Mouse (Mus musculus) hindbrain, embryonic 13.5 days (tissue): ENCODE measurements at regions not wholly inside any gene's neighbourhood (a gene's known extent, or its start where the extent isn't known, plus 50 kb on each side); places are given as distances from the start of the nearest gene placed in this dataset.

Experiments used
- ATAC-seq: fragments of 200-750 bp; cut with Nextera tagmentation; 2 replicates; pipeline ENCODE4 v1.8.0; 2017; ENCODE audit warnings: moderate TSS enrichment; ENCODE audit not compliant: low FRiP score
- H3K27ac ChIP-seq: fragments of 300-500 bp; sonication (generic); 2 replicates; pipeline ENCODE4 v1.5.1; 2015; ENCODE audit warnings: inconsistent platforms, mild to moderate bottlenecking, moderate library complexity
- H3K27me3 ChIP-seq: fragments of 300-500 bp; sonication (generic); 2 replicates; pipeline ENCODE4 v1.6.1; 2015; ENCODE audit warnings: mild to moderate bottlenecking, inconsistent platforms
- H3K36me3 ChIP-seq: fragments of 300-500 bp; sonication (generic); 2 replicates; pipeline ENCODE4 v1.6.1; 2015; ENCODE audit warnings: mild to moderate bottlenecking, inconsistent platforms
- H3K4me1 ChIP-seq: fragments of 300-500 bp; sonication (generic); replicated peaks from 2 replicates; pipeline ENCODE4 v1.6.1; 2015; ENCODE audit warnings: inconsistent platforms
- H3K4me2 ChIP-seq: fragments of 300-500 bp; sonication (generic); 2 replicates; pipeline ENCODE4 v1.6.1; 2015; ENCODE audit warnings: inconsistent platforms, mild to moderate bottlenecking, moderate library complexity
- H3K4me3 ChIP-seq: fragments of 300-500 bp; sonication (generic); 2 replicates; pipeline ENCODE4 v1.5.1; 2015; ENCODE audit warnings: mild to moderate bottlenecking, inconsistent platforms
- H3K9ac ChIP-seq: fragments of 300-500 bp; sonication (generic); 2 replicates; pipeline ENCODE4 v1.6.1; 2015; ENCODE audit warnings: mild to moderate bottlenecking, inconsistent platforms
- H3K9me3 ChIP-seq: fragments of 300-500 bp; sonication (generic); 2 replicates; pipeline ENCODE4 v1.6.1; 2016; ENCODE audit warnings: inconsistent platforms
- WGBS: fragments of 180-500 bp; shearing (Covaris S2); methylation state at CpG from one replicate; pipeline ENCODE4 v1.1.7; 2015; 5-methylcytosine and 5-hydroxymethylcytosine counted together

GRCm38 (mm10) chr7:58919863-58920262, 263.9 kb downstream of the Atp10a start:
- ATAC-seq, result no peak
- H3K4me3 ChIP-seq, result no peak overlapping the region
- no peak overlapping the region for H3K9ac ChIP-seq
- H3K4me1 ChIP-seq, result no peaks in the 10 kb centered on the region
- H3K9me3 ChIP-seq, result no peaks in the 10 kb centered on the region
- H3K27me3 ChIP-seq, result no peaks in the 10 kb centered on the region
- H3K27ac ChIP-seq, result no peak overlapping the region
- WGBS, result 88% methylated on average over 1 of the region's 1 CpGs
- H3K4me2 ChIP-seq, result no peak overlapping the region
- no peaks in the 10 kb centered on the region for H3K36me3 ChIP-seq

DNA sequence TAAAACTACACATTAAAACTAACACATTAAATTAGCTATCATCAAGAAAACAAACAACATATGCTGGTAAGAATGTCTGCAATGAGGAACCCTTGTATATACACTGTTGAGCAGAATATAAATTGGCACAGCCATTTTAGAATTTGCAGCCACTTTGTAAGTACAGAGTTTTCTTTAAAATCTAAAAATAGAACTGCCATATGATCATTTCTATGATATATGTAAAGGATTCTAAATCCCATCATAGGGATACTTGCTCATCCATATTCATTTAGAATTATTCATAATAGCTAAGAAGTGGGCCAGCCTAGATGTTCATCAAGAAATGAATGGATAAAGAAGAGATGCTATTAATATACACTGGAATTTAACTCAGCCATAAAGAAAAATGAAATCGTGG, 264.3 kb downstream of the Atp10a start:
- no peak overlapping the region for H3K9ac ChIP-seq
- H3K27me3 ChIP-seq, result no peaks in the 10 kb centered on the region
- H3K36me3 ChIP-seq, result no peaks in the 10 kb centered on the region
- H3K27ac ChIP-seq, result no peak overlapping the region
- H3K9me3 ChIP-seq, result no peaks in the 10 kb centered on the region
- no peak overlapping the region for H3K4me3 ChIP-seq
- no peaks in the 10 kb centered on the region for H3K4me1 ChIP-seq
- ATAC-seq, result no peak
- WGBS, result 81% methylated on average over 1 of the region's 1 CpGs
- H3K4me2 ChIP-seq, result no peak overlapping the region

DNA sequence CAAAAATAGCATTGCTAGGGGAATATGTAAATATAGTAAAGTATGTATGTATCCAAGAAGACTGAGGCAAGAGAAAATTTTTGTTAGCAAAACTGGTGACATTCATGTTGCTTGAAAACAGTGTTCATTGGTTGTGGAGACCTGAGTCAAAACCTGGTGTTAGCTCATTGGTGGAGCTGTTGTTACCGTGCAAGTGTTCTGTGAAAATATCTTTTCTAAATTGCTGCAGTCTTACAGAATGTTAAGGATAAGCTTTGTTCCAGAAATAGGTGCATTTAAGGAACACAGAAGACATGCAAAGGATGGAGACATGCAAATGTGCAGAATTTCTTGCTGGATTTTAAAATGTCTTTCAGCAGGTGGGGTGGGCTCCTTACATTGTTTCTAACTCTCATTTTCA, 269.0 kb downstream of the Atp10a start:
- Histone ChIP-seq H3K9me3 (no peaks in the 10 kb centered on the region), H3K4me3 (no peak overlapping the region), H3K27me3 (no peaks in the 10 kb centered on the region), H3K9ac (no peak overlapping the region), H3K4me2 (no peak overlapping the region), H3K27ac (no peak overlapping the region), H3K36me3 (no peaks in the 10 kb centered on the region), H3K4me1 (no peaks in the 10 kb centered on the region)
- 98% methylated on average over 1 of the region's 1 CpGs for WGBS
- ATAC-seq, result no peak

DNA sequence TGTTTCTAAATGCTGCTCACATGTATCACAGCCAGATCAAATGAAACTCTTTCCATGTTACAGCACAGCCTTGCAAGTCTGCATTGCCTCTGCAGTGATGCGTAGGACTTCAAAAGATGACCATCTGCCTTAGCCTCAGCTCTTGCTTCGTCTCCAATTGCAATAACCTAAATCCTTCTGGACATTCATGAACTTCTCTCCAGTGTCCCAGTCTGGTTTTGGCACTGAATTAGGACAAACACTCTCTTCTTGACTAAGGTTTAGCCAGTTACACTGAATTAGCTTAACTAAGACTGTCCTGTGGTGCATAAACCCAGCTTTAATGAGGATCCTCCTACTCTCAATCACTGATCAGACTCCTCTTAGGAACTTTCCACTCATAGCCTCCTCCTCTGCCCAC, 269.4 kb downstream of the Atp10a start:
- WGBS, result 82% methylated on average over 2 of the region's 2 CpGs
- no peak overlapping the region for H3K9ac ChIP-seq
- H3K9me3 ChIP-seq, result no peaks in the 10 kb centered on the region
- ATAC-seq, result no peak
- no peaks in the 10 kb centered on the region for H3K27me3 ChIP-seq
- H3K4me2 ChIP-seq, result no peak overlapping the region
- H3K4me3 ChIP-seq, result no peak overlapping the region
- no peaks in the 10 kb centered on the region for H3K4me1 ChIP-seq
- no peaks in the 10 kb centered on the region for H3K36me3 ChIP-seq
- H3K27ac ChIP-seq, result no peak overlapping the region

DNA sequence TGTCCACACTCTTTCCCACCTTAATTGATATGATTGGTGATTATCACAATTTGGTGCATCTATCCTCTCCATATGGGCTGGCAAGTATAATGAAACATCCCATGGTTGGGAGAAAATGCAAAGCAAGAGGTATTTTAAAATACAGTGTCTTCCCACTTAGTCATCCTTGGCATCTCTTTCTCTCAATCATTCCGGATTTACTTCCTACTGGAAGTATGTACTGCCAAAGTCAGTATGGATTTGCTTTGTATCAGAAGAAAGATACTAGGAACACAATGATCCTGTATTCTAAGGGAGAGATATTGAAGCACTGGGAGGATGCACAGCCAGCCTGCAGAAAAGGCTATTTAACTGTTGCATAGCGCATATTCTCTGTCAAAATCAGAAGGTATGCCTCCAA, 271.1 kb upstream of the Ube3a start:
- Histone ChIP-seq H3K36me3 (no peaks in the 10 kb centered on the region), H3K27me3 (no peaks in the 10 kb centered on the region), H3K27ac (no peak overlapping the region), H3K4me1 (no peaks in the 10 kb centered on the region), H3K9me3 (no peaks in the 10 kb centered on the region), H3K9ac (no peak overlapping the region), H3K4me3 (no peak overlapping the region), H3K4me2 (no peak overlapping the region)
- WGBS, result 86% methylated on average over 2 of the region's 2 CpGs
- no peak for ATAC-seq

DNA sequence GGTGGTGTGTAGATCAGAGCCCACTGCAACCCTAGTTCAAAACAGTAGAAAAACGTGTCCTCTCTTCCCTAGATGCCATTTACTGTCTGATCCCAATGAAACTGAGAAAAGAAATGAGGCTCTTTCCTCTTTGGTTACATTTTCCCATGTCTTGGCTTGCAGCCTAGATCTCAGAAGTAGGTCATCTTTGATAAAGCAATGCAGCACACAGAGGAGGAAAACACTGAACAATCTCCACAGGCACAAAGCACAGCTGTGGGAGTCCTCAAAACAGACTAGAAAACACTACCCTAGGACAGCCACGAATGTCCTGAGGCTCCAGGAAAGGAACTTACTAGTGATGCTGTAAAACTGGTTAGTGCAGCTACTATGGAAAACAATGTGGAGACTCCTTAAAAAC, 221.4 kb upstream of the Ube3a start:
- no peak overlapping the region for H3K4me2 ChIP-seq
- ATAC-seq, result no peak
- no peak overlapping the region for H3K9ac ChIP-seq
- WGBS, result 62% methylated on average over 2 of the region's 2 CpGs
- H3K27ac ChIP-seq, result no peak overlapping the region
- no peaks in the 10 kb centered on the region for H3K9me3 ChIP-seq
- H3K4me1 ChIP-seq, result no peaks in the 10 kb centered on the region
- no peak overlapping the region for H3K4me3 ChIP-seq
- no peaks in the 10 kb centered on the region for H3K36me3 ChIP-seq
- H3K27me3 ChIP-seq, result no peaks in the 10 kb centered on the region

DNA sequence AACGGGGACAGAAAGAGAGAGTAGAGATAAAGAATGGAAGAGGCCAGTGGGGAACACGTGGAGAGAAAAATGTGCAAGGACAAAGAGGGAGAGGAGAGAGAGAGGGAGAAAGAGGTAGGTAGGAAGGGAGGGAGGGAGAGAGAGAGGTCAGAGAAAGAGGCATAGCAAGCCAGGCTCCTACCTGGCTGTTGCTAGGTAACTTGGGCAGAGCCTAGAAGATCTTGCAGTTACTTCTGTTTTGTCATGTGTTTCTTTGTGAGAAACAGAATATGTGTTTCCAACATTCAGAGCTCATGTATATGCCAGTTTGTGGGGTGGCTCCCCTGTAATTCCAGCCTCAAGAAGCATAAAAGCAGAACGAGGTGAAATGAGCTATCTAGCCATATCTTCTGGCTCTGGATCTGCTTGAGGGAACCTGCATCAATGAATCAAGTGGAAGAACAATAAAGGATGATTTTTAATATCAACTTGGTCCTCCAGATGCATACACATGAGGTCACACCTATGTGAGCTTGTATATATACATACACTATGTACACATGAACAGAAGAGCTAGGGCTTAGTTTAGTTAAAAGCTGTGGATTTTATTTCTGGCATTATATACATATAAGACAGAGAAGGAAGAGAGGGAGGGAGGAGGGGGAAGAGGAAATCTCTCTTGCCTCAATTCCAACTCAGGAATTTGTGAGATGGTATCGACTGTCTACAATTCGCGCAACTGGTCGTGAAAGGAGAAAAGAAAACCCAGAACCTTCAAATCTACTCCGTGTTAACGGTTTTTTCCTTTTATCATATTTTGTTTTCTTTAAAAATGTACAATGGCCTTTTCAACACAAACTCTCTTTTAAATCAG, 214.9 kb upstream of the Ube3a start:
- 0 out of 2 replicates have a peak, but pooled peaks have one; percentile 52 for ATAC-seq
- no peak overlapping the region for H3K9ac ChIP-seq
- 81% methylated on average over 9 of the region's 9 CpGs for WGBS
- no peaks in the 10 kb centered on the region for H3K9me3 ChIP-seq
- H3K36me3 ChIP-seq, result no peaks in the 10 kb centered on the region
- H3K4me1 ChIP-seq, result peaks cover 3% of the 10 kb centered on the region; the same call in 1 of the 2 replicates
- H3K4me2 ChIP-seq, result no peak overlapping the region
- H3K27ac ChIP-seq, result peak overlapping the region; percentile 26; the same call in 1 of the 2 replicates
- H3K27me3 ChIP-seq, result no peaks in the 10 kb centered on the region
- no peak overlapping the region for H3K4me3 ChIP-seq

GRCm38 (mm10) chr7:59014302-59014677, 214.3 kb upstream of the Ube3a start:
- Histone ChIP-seq H3K4me2 (no peak overlapping the region), H3K27ac (0 out of 2 replicates have a peak overlapping the region, but pooled peaks have one; percentile 26), H3K9me3 (no peaks in the 10 kb centered on the region), H3K4me1 (peaks cover 3% of the 10 kb centered on the region; the same call in 1 of the 2 replicates), H3K9ac (no peak overlapping the region), H3K27me3 (no peaks in the 10 kb centered on the region), H3K4me3 (no peak overlapping the region), H3K36me3 (no peaks in the 10 kb centered on the region)
- peak; percentile 68 for ATAC-seq
- 29% methylated on average over 6 of the region's 6 CpGs for WGBS

DNA sequence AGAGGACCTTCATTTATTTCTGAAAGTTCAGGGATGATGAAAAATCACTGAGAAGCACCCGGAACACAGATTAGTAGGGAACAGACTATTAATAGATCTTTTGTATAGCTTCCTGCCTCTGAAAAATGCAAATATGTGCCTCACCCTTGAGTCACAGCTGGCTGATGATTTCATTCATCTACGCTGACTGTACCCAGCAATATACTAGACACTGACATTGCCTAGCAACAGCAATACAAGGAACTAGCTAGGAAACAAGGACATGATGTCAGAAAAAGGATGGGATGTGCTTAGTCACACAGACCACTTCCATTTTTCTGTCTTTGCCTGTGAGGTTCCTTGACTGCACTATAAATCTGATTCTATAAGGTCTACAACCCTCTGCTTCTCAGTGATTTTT, 201.1 kb upstream of the Ube3a start:
- ATAC-seq, result peak; percentile 89
- no peak overlapping the region for H3K9ac ChIP-seq
- no peaks in the 10 kb centered on the region for H3K36me3 ChIP-seq
- H3K4me3 ChIP-seq, result no peak overlapping the region
- H3K27ac ChIP-seq, result no peak overlapping the region
- 0 out of 2 replicates have a peak, but pooled peaks cover 4% of the 10 kb centered on the region for H3K4me1 ChIP-seq
- 33% methylated on average over 2 of the region's 2 CpGs for WGBS
- H3K9me3 ChIP-seq, result no peaks in the 10 kb centered on the region
- no peak overlapping the region for H3K4me2 ChIP-seq
- no peaks in the 10 kb centered on the region for H3K27me3 ChIP-seq
